Mouse (Mus musculus): ENCODE results near the gene Cdt1.

GRCm38 (mm10) chr8:122579196-122579595 lies 11.4 kb downstream of the Cdt1 start:
- TF ChIP-seq CTCF (IDR thresholded peaks at IDR 0.05; ENCODE audit: low read depth): no peak
- no peak for TF ChIP-seq EP300 (IDR thresholded peaks at IDR 0.05; ENCODE audit: low read depth)

Data from liver, postnatal 0 days (tissue).